Mouse (Mus musculus) c-Kit-positive CD71-positive TER-119-positive erythroid progenitor cells, embryonic 14.5 days (primary cell): ENCODE measurements around the gene Gpr62.
"Not testable (repeated sequence)": the region's sequence is repeated elsewhere in the genome, so short reads cannot be mapped to it uniquely, and the experiment has no call there.

Source experiments
- DNase-seq: peaks from one replicate; pipeline ENCODE4 v3.0.0-alpha.2; 2013; ENCODE audit warnings: low spot score

The Gpr62 gene

DNA sequence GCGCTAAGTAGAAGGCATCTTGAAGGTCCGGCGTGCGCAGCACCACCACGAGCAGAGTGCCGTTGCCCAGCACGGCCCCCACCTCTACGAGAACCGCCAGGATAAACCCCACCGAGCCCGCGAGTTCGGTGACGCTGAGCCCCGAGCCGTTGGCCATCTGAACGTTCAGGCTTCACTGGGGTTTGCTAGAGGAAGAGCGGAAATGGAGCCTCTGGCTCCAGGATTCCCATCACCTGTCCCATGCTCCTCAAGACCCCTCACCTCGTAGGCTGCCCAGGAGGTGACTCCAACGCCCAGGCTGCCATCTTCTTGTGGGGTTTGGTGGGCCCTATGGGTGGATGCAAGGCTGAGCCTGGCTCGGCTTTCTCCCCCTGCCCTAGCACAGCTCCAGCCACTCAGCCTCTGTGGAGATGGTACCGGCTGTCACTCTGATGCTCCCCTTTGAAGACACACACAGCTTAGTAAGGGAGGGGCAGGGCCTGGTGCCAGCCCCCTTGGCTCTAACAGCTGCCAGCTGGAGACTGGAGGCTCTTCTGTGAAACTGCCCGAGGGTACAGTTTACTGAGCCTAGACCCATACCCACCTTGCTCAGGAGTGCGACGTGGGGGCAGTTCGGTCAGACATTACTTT lies at the start of gene Gpr62:
TSS of gene Gpr62 (minus strand) at position 368 of the 630 bp plus-strand sequence.
- DNase-seq = no peak

DNA sequence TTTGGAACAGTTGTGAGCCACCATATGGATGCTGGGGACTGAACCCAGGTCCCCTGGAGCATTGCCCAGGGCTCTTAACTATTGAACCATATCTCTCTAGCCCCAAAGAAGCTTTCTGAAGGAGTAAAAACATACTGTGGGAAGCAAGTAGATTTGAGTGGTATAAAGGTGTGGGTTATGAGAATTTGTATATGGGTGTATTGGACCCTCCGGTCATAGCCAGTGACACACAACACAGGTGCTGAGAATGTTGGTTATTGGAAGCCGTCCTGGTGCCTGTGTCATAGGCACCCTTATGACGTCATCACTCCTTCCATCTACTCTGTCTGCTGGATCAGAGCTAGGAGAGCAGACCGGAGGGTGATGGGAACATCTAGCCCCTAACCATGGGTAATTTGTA lies 48.5 kb upstream of the Gpr62 start, which contains the start of gene Iqcf5:
TSS of gene Iqcf5 (plus strand) at position 301 of the 400 bp plus-strand sequence.
- no peak for DNase-seq

DNA sequence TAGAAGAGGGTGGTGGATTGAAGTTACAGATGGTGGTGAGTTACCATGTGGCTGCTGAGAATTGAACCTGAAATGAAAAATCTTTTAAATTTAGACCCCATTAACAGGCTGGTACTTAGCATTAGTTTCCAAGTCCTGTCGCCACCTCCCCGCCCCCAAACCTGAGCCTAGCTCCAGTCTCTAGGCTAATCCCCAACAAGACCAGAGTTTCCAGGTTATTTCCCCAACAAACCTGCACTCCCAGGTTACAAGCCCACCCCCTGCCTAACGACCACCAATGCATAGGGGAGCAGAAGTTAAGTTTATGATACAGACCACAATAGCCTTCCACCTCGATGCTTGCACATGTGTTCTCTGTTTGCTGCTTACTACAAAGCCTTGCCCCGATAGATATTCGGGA lies 47.8 kb upstream of the Gpr62 start:
- DNase-seq = no peak

DNA sequence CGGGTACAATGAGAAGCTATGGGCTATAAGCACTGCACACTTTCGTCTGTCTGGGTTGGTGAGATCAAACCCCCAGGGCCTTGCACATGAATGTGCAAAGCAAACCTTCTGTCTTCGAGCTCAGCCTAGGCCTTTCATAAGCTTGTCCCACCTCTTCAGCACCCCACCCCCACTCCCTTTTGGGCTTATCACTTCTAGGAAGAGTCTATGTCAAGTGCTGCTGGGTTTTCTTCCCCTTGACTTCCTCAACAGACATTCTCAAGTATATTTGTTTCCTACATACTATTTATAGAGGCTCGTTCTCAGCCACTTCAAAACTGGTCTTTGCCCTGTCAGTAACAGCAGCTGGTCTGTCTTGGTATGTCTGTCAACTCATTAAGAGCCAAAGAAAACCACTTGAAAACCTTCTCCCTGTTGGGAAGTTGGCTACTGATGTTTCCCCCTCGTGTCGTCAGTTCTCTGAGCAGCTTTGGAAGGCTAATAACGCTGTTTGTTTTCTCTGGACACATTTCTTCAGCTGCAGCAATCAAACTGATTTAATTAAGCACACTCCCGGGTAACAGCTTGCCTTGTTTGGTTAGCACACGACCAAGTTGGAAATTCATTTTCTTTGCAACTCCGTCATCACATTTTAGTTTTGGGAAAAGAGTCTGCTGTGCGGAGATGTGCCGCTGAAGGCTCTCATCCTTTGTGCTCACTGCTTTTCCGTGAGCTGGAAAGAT lies 47.2 kb upstream of the Gpr62 start:
- no peak for DNase-seq

DNA sequence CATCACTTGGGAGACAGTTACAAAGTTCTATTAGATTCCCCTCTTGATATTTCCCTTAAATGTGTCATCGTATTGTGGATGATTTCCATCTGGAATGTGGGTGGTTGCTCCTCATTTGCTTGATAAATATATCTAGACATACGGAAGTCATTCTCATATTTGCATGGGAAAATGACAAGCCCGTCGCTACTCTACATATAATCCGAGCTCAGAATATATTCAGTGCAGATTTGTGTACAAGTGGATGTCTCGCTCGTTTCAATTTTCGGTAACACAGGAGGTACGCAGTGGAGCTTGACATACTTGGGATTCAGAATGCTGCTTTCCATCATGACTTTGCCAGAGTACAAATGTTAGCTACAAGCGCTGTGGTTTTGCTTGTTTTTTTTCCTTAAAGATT lies 43.6 kb upstream of the Gpr62 start:
- no peak for DNase-seq

DNA sequence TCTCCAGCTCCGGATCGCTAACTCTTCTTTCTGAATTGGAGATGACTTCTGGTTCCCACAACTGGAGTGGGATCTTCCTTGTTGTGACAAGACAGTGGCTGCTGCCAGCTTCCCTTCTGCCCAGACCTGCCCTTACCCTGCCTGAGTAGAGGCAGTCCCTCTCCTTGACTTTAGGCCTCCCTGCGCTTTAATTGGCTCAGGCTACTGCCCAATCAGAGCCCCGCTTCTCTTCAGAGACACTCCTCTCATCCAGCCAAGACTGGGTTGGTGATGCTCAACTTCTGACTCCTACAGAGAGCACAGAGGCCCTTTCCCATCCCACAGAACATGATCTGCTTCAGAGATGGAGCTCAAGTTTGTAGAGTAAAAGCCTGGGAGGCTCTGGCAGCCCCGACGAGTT lies 38.5 kb upstream of the Gpr62 start:
- DNase-seq = no peak

DNA sequence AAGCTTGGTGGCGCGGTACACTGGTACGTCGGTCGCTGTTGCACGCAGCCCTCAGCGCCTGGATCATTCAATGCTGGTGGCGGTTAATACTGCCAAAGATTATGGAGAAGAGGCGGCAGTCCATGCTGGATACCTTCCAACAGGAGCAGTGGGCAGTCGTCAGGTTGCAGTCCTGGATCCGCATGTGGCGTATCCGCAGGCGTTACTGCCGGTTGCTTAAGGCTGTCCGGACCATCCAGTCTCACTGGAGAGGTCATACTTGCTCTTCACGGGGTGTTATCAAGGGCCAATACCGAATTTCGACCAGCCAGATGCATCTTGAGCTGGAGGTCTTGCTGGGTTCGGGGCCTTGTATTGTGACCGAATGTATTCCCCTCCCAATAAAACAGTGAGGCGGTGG lies 36.1 kb upstream of the Gpr62 start:
- DNase-seq = no peak

DNA sequence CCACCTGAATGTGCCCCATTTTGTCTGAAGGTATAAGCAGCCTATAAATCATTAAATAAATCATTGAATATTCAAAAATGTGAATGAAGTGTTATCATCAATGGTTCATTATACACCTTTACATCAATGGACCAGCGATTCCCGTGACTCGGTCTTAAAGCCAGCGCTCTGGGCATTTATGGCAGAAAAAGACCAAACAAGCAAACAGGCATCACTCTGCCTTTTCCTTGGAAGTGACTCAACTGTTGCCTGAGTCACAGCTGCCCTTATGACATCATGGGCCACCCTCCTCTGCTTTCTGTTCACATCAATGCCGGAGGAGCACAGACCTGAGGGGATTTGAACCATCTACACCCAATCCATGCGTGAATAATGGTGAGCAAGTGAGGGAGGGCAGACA lies 33.9 kb upstream of the Gpr62 start, which contains the start of gene Iqcf1:
TSS of gene Iqcf1 (plus strand) at position 301 of the 400 bp plus-strand sequence.
- DNase-seq = no peak

DNA sequence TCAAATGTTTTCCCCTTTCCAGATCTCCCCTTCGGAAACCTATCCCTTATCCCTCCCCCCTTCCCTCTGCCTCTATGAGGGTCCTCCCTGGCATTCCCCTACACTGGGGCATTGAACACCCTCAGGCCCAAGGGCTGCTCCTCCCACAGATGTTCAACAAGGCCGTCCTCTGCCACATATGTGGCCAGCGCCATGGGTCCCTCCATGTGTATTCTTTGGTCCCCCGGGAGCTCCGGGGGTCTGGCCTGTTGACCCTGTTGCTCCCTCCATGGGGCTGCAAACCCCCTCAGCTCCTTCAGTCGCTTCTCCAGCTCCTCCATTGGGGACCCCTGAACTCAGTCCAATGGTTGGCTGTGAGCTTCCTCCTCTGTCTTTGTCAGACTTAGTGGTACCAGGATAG lies 21.9 kb upstream of the Gpr62 start:
- not testable (repeated sequence) for DNase-seq

DNA sequence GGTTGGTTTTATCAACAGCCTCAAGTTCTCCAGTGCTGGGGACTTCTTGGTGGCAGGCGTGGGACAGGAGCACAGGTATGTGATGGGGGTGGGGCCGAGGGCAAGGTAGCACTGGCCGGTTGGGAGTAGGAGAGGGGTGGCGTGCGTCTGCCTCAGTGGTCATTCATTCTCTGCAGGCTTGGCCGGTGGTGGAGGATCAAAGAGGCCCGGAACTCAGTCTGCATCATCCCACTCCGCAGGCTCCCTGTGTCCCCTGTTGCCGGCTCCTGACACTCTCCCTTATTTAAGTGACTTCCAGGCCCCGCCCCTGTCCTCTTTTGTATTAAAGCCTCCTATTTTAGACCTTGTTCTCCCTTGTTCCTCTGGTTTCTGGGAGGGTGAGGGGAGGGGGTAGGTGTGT lies 19.3 kb upstream of the Gpr62 start:
- no peak for DNase-seq

DNA sequence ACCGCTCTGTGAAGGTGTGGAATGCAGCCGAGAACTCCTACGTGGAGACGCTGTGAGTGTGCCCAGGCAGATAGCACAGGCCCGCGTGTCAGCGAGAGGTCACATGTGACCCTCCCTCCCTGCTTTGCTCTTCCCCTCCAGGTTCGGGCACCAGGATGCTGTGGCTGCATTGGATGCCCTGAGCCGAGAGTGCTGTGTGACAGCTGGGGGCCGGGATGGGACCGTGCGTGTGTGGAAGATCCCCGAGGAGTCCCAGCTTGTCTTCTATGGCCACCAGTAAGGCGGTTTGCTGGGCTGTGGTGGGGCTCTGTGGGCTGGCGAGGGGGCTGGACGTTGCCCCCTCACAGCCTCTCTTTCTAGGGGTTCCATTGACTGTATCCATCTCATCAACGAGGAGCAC lies 17.9 kb upstream of the Gpr62 start:
- DNase-seq = no peak

DNA sequence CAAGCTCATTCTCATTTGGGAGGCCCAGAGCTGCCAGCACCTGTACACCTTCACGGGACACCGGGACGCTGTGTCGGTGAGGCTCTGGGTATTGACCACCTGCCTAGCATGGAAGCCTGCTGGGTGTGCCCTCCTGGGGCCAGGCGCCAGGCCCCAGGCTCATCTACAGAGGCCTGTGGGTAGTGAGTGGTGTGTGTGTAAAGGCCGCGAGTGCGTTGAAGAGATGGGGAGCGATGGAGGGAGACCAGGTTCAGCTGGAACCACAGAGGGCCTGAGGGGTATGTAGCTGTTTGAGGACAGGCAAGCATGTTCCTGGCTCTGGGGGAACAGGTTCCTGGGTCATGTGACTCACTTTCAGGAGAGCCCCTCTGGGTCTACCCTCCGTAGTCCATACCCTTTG lies 17.4 kb upstream of the Gpr62 start:
- no peak for DNase-seq

DNA sequence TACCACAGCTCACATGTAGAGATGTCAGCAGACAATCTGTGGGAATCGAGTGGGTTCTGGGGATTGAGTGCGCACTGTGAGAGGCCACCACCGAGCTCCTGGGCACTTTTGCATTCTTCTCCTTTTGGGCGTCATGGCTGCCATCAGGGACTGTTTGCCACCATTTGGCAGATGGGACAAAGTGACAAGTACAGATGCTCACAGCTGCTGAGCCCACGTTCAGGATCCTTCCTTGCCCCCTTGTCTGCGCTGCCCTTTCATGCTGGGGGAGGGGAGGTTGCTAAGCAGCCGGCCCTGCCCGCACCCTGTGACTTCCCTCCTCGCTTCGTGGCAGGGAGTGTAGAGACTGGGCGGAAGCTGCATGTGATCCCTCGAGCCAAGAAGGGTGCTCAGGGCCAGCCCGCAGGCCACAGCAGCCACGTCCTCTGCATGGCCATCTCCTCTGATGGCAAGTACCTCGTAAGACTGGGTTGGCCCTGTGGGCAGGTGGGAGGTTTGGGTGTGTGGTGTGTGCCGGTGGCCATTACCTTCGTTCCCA lies 16.9 kb upstream of the Gpr62 start:
- no peak for DNase-seq

DNA sequence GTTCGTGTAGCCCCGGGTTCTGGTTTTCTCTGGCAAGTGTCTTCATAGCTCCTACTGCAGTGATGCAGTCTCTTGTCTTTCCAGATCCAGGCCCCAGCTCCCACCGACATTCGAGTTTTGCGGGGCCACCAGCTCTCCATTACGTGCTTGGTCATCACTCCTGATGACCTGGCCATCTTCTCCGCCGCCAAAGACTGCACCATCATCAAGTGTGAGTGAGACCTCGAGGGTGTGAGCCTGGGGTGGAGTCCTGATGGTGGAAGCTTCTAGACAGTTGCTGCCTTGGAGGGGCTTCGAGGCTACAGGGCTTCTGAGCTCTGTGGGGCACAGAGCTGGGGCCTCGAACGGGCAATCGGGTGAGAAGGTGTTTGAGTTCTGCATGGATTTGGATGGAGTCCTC lies 15.9 kb upstream of the Gpr62 start:
- no peak for DNase-seq

DNA sequence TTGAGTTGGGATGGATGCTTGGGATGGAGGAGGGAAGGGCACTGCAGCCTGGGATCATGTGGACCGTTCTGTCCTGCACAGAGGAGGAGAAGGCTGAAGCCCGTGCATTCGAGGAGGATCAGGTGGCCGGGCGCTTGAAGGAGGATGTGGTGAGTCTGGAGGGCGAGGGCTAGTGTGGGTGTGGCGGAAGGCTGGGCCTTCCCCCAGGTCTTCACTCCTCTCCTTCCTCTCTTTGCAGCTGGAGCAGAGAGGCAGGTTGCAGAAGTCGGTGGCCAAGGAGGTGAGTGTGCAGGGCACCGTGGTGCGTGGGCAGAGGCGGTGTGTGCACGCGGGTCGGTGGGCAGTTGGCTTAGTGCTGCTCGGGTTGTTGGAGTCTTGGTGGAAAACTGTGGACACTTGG lies 15.3 kb upstream of the Gpr62 start:
- no peak for DNase-seq

DNA sequence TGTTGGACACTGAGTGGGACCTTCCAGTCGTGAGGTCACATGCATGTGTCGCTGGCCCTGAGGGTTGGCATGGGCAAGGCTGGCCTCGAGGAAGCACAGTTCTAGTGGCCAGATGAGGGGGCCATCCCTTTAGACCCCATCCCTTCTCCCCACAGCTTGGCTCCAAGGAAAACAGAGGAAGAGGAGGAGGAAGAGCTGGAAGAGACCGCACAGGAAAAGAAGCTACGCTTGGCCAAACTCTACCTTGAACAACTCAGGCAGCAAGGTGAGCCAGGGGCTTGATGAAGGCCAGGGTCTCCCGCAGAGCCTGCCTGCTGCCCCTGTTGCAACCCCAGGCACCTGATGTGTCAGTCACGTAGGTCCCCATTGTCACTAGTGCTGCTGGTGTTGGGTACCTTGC lies 14.8 kb upstream of the Gpr62 start:
- no peak for DNase-seq

DNA sequence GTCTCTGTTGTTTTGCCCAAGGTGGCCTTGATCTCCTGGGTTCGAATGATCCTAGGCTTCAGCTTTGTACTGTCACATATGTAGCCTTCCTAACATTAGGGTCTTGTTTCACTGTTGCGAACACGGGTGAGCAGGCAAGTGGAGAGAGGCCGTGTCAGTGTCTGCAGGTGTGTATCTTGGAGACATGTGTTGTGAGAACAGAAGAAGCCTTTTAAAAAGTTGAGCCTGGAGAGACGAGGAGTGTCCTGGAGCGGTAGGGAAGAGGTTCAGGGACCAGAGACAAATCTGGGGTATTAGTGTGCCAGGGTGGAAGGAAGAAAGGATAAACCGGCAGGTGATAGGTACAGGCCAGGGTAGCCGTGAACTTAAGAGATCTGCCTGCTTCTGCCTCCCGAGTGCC lies 12.4 kb upstream of the Gpr62 start:
- no peak for DNase-seq

DNA sequence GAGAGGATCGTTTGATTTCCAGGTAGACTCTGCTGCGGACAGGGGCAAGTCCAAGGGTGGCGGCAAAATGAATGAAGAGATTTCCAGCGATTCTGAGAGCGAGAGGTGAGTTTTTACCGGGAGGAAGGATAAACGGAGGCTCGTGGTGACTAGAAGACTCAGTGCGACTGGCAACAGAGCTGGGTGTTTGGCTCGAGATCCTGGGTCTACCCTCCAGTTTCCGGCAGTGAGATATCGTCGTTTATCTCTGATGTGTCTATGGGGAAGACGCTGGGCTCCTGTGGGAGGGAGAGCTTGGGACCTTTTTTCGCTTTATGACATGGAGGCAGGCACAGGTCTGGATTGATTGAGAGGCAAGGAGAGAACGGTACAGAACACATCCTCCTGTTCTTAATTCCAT lies 11.9 kb upstream of the Gpr62 start:
- no peak for DNase-seq

DNA sequence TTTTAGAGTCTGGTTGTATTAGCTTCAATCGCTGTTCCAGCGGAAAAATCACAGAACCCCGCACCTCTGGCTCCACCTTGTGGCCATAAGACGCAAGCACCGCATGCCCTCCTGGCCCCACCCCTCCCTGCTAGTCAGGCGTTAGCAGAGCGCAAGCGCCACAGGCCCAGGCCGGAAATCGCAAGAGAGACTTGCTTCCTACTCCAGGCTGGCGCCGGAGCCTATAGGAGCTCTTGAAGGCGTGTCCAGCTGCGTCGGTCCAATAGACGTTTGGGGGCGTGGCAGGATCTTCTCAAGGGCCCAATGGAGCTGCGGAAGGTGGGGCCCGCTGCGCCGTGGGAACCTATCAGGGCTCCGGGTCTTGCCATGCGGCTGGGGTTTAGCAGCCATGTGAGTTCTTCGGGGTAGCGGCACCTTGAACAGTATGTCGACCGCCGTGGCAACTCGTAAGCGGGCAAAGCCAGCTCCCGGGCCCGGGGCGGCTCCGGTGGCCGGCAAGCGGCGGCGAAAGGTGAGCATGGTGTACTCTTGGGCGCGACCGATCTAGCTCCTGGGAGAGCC lies 11.3 kb upstream of the Gpr62 start, which contains the start of gene Parp3:
TSS of gene Parp3 (minus strand) at position 26 of the 561 bp plus-strand sequence.
- peak; percentile 99 for DNase-seq

DNA sequence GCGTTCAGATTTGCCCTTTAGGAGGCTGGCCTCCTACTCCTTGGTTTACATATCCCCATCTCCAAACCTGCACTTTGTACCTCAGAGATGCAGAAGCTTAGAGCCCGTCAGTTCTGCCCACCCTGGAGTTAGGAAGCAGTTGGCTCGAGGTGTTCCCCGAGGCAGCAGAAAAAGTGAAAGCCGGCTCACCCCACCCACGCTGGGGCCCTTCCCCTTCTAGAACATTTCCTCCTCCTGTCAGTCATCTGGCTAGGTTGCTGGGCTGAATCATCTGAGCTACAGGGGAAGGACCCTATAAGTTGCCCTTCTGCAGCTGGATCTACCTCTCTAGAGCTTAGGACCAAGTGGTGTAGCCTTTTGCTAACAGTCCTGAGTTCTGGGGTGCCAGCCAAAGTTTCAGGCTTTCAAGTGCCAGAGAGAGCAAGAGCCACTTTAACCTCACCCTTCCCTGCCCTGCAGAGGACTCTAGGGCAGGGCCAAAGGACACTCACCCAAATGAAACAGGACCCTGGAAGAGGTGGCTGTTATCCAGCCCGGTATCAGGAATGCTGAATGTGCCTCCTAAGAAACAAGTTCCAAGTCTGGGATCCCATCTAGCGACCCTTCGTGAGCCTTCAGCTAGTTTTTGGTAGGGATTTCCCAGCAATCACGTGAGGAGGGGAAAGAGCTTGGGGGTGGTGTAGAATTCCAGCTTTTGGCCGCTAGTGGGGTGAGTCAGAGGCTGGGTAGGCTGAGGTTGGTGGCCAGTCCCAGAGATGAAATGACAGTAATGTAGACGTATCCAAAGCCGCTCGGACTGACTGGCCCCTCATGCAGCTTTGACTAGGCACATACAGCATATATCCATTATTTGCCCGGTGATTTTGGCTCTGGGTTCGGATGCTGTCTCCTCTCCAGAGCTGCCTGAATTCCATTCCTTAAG lies 10.5 kb upstream of the Gpr62 start:
- no peak for DNase-seq

DNA sequence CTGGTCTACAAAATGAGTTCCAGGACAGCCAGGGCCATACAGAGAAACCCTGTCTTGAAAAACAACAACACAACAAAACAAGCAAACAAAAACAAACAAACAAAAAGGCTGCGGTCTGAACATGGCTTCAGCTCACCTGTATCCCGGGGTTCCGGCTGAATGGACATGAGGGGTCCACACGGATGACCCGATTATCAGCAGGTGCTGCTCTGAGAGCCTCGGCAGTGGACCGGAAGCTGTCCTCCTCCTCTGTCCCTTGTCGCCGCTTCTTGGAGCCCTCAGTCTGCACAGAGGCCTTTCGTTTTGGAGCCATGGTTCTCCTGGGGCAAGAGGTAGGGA lies 9.9 kb upstream of the Gpr62 start, which contains the start of gene Rrp9:
TSS of gene Rrp9 (plus strand) at position 301 of the 339 bp plus-strand sequence.
- no peak for DNase-seq

DNA sequence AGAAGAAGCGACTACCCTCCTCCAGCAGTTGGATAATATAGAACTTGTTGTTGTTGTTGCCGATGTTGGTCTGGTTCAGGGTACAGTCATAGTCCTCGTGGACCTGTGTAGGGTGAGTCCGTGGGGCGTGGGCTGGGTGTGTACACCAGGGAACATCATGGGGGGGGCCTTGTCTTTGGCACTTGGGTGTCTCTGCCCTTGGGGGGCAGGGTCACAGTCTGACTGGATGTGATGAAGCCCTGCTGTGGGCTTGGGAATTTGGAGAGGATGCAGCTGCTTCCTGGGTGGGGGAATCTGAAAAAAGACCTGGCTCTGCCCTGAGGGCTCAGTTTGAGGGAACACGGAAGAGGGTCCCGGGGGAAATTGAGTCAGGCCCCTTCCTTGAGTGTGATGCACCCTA lies 9.3 kb upstream of the Gpr62 start:
- no peak for DNase-seq
